Mouse (Mus musculus): Measurements from ENCODE around the gene Oas2. TPM values are rescaled to one million over a fixed set of nuclear protein-coding genes. Genes with fewer than 3 reads are reported as not detected.
"Not testable (repeated sequence)": the region's sequence is repeated elsewhere in the genome, so short reads cannot be mapped to it uniquely, and the experiment has no call there.

Gene Oas2
- total RNA-seq (2021) (under 1 TPM; 0.55 to 0.92 TPM), polyA plus RNA-seq (2012; rRNA removed) (3.5 and 3.7 TPM in 2 replicates)
- long read RNA-seq, result 0 reads

GRCm38 (mm10) chr5:120749688-120750087 is at the start of gene Oas2:
Oas2 (minus strand) TSS chr5:120749853.
- peak; percentile 14 for DNase-seq

- not testable (repeated sequence) for DNase-seq
Observed at GRCm38 (mm10) chr5:120798943-120799342, 49.3 kb upstream of the Oas2 start.

GRCm38 (mm10) chr5:120798147-120798546 is 48.5 kb upstream of the Oas2 start:
- not testable (repeated sequence) for DNase-seq

- not testable (repeated sequence) for DNase-seq
Observed at GRCm38 (mm10) chr5:120795480-120796034, 45.9 kb upstream of the Oas2 start, which contains the start of gene Oas1e. Oas1e (minus strand) TSS chr5:120795530.

- no peak for DNase-seq
Observed at GRCm38 (mm10) chr5:120793043-120793442, 43.4 kb upstream of the Oas2 start.

- no peak for DNase-seq
Observed at GRCm38 (mm10) chr5:120787042-120787441, 37.4 kb upstream of the Oas2 start.

GRCm38 (mm10) chr5:120782446-120782845 is 32.8 kb upstream of the Oas2 start:
- DNase-seq, result no peak

GRCm38 (mm10) chr5:120781646-120782045 is 32.0 kb upstream of the Oas2 start:
- no peak for DNase-seq

- no peak for DNase-seq
Observed at GRCm38 (mm10) chr5:120779922-120780321, 30.3 kb upstream of the Oas2 start.

GRCm38 (mm10) chr5:120778941-120779340 is 29.3 kb upstream of the Oas2 start:
- DNase-seq, result no peak

GRCm38 (mm10) chr5:120777478-120777877 is 27.8 kb upstream of the Oas2 start, which contains the start of gene Oas3:
Oas3 (minus strand) TSS chr5:120777661.
- no peak for DNase-seq

GRCm38 (mm10) chr5:120776801-120777200 is 27.1 kb upstream of the Oas2 start:
- DNase-seq, result no peak

- no peak for DNase-seq
Observed at GRCm38 (mm10) chr5:120775287-120775985, 25.8 kb upstream of the Oas2 start.

- no peak for DNase-seq
Observed at GRCm38 (mm10) chr5:120769396-120769795, 19.7 kb upstream of the Oas2 start.

- no peak for DNase-seq
Observed at GRCm38 (mm10) chr5:120765010-120765409, 15.4 kb upstream of the Oas2 start.

- peak; percentile 27 for DNase-seq
Observed at GRCm38 (mm10) chr5:120761901-120762300, 12.2 kb upstream of the Oas2 start.

GRCm38 (mm10) chr5:120754215-120754614 is 4.6 kb upstream of the Oas2 start:
- DNase-seq, result no peak

- peak; percentile 61 for DNase-seq
Observed at GRCm38 (mm10) chr5:120752786-120753185, 3.1 kb upstream of the Oas2 start.

- no peak for DNase-seq
Observed at GRCm38 (mm10) chr5:120751206-120751605, 1.6 kb upstream of the Oas2 start.

- DNase-seq, result peak; percentile 43
Observed at GRCm38 (mm10) chr5:120746451-120746850, 3.2 kb downstream of the Oas2 start.

- peak; percentile 35 for DNase-seq
Observed at GRCm38 (mm10) chr5:120742125-120742524, 7.5 kb downstream of the Oas2 start.

GRCm38 (mm10) chr5:120734380-120734990 is 15.2 kb downstream of the Oas2 start:
- DNase-seq, result no peak

GRCm38 (mm10) chr5:120733696-120734095 is 16.0 kb downstream of the Oas2 start:
- no peak for DNase-seq
